Mouse (Mus musculus): ENCODE measurements around the gene Unc13c. TPM values are rescaled to one million over a fixed set of nuclear protein-coding genes. Genes with fewer than 3 reads are reported as not detected.

Unc13c gene
- polyA plus RNA-seq, 1 experiment from 2014 or later = 0.02 TPM

GRCm38 (mm10) chr9:73898516-73898915, 70.2 kb downstream of the Unc13c start:
- no peak overlapping the region for H3K4me3 ChIP-seq (ENCODE audit: low read depth, low read length)
- no peaks in the 10 kb centered on the region for H3K9me3 ChIP-seq (replicated peaks; ENCODE audit: control insufficient read depth, low read length)
- 50% methylated on average over 3 of the region's 3 CpGs for WGBS (ENCODE audit: insufficient replicate concordance)
- H3K27ac ChIP-seq (ENCODE audit: low read length) = no peak overlapping the region
- H3K27me3 ChIP-seq (ENCODE audit: control insufficient read depth, insufficient read depth, low read depth, low read length) = no peaks in the 10 kb centered on the region
- no peak overlapping the region for H3K9ac ChIP-seq (ENCODE audit: low read depth, low read length)
- no peak overlapping the region for H3K4me2 ChIP-seq (ENCODE audit: low read depth, low read length)
- H3K36me3 ChIP-seq (ENCODE audit: control insufficient read depth, insufficient read depth) = no peaks in the 10 kb centered on the region
- no peaks in the 10 kb centered on the region for H3K4me1 ChIP-seq (ENCODE audit: control insufficient read depth, low read depth, low read length)
- no peak for ATAC-seq (ENCODE audit: low read depth)

- Histone ChIP-seq H3K4me1 (ENCODE audit: control insufficient read depth, low read depth, low read length) (no peaks in the 10 kb centered on the region), H3K9me3 (replicated peaks; ENCODE audit: control insufficient read depth, low read length) (no peaks in the 10 kb centered on the region), H3K27me3 (ENCODE audit: control insufficient read depth, insufficient read depth, low read depth, low read length) (no peaks in the 10 kb centered on the region), H3K4me3 (ENCODE audit: low read depth, low read length) (no peak overlapping the region), H3K27ac (ENCODE audit: low read length) (no peak overlapping the region), H3K4me2 (ENCODE audit: low read depth, low read length) (no peak overlapping the region), H3K36me3 (ENCODE audit: control insufficient read depth, insufficient read depth) (no peaks in the 10 kb centered on the region), H3K9ac (ENCODE audit: low read depth, low read length) (no peak overlapping the region)
- no peak for ATAC-seq (ENCODE audit: low read depth)
- WGBS (ENCODE audit: insufficient replicate concordance) = 69% methylated on average over 3 of the region's 3 CpGs
Measured at GRCm38 (mm10) chr9:73896210-73896609, 72.6 kb downstream of the Unc13c start.

GRCm38 (mm10) chr9:73883587-73883986, 85.2 kb downstream of the Unc13c start:
- no peak overlapping the region for H3K4me2 ChIP-seq (ENCODE audit: low read depth, low read length)
- H3K9me3 ChIP-seq (replicated peaks; ENCODE audit: control insufficient read depth, low read length) = no peaks in the 10 kb centered on the region
- H3K9ac ChIP-seq (ENCODE audit: low read depth, low read length) = no peak overlapping the region
- no peak overlapping the region for H3K4me3 ChIP-seq (ENCODE audit: low read depth, low read length)
- WGBS (ENCODE audit: insufficient replicate concordance) = 22% methylated on average over 1 of the region's 1 CpGs
- no peaks in the 10 kb centered on the region for H3K4me1 ChIP-seq (ENCODE audit: control insufficient read depth, low read depth, low read length)
- no peaks in the 10 kb centered on the region for H3K36me3 ChIP-seq (ENCODE audit: control insufficient read depth, insufficient read depth)
- no peak overlapping the region for H3K27ac ChIP-seq (ENCODE audit: low read length)
- no peak for ATAC-seq (ENCODE audit: low read depth)
- H3K27me3 ChIP-seq (ENCODE audit: control insufficient read depth, insufficient read depth, low read depth, low read length) = no peaks in the 10 kb centered on the region

- Histone ChIP-seq H3K9me3 (replicated peaks; ENCODE audit: control insufficient read depth, low read length) (no peaks in the 10 kb centered on the region), H3K9ac (ENCODE audit: low read depth, low read length) (no peak overlapping the region), H3K27ac (ENCODE audit: low read length) (no peak overlapping the region), H3K4me2 (ENCODE audit: low read depth, low read length) (no peak overlapping the region), H3K27me3 (ENCODE audit: control insufficient read depth, insufficient read depth, low read depth, low read length) (no peaks in the 10 kb centered on the region), H3K4me1 (ENCODE audit: control insufficient read depth, low read depth, low read length) (no peaks in the 10 kb centered on the region), H3K4me3 (ENCODE audit: low read depth, low read length) (no peak overlapping the region), H3K36me3 (ENCODE audit: control insufficient read depth, insufficient read depth) (no peaks in the 10 kb centered on the region)
- WGBS (ENCODE audit: insufficient replicate concordance) = 30% methylated on average over 1 of the region's 1 CpGs
- no peak for ATAC-seq (ENCODE audit: low read depth)
Measured at GRCm38 (mm10) chr9:73883143-73883542, 85.6 kb downstream of the Unc13c start.

GRCm38 (mm10) chr9:73882393-73882919, 86.3 kb downstream of the Unc13c start:
- WGBS (ENCODE audit: insufficient replicate concordance) = 63% methylated on average over 5 of the region's 5 CpGs
- H3K27ac ChIP-seq (ENCODE audit: low read length) = no peak overlapping the region
- no peaks in the 10 kb centered on the region for H3K27me3 ChIP-seq (ENCODE audit: control insufficient read depth, insufficient read depth, low read depth, low read length)
- no peaks in the 10 kb centered on the region for H3K9me3 ChIP-seq (replicated peaks; ENCODE audit: control insufficient read depth, low read length)
- no peak overlapping the region for H3K9ac ChIP-seq (ENCODE audit: low read depth, low read length)
- H3K4me3 ChIP-seq (ENCODE audit: low read depth, low read length) = no peak overlapping the region
- H3K36me3 ChIP-seq (ENCODE audit: control insufficient read depth, insufficient read depth) = no peaks in the 10 kb centered on the region
- no peak overlapping the region for H3K4me2 ChIP-seq (ENCODE audit: low read depth, low read length)
- no peaks in the 10 kb centered on the region for H3K4me1 ChIP-seq (ENCODE audit: control insufficient read depth, low read depth, low read length)
- ATAC-seq (ENCODE audit: low read depth) = no peak

GRCm38 (mm10) chr9:73867410-73868067, 101.2 kb downstream of the Unc13c start:
- H3K27me3 ChIP-seq (ENCODE audit: control insufficient read depth, insufficient read depth, low read depth, low read length) = no peaks in the 10 kb centered on the region
- WGBS (ENCODE audit: insufficient replicate concordance) = 58% methylated on average over 2 of the region's 2 CpGs
- no peaks in the 10 kb centered on the region for H3K4me1 ChIP-seq (ENCODE audit: control insufficient read depth, low read depth, low read length)
- no peak overlapping the region for H3K9ac ChIP-seq (ENCODE audit: low read depth, low read length)
- no peak overlapping the region for H3K4me3 ChIP-seq (ENCODE audit: low read depth, low read length)
- H3K4me2 ChIP-seq (ENCODE audit: low read depth, low read length) = no peak overlapping the region
- no peak for ATAC-seq (ENCODE audit: low read depth)
- H3K27ac ChIP-seq (ENCODE audit: low read length) = no peak overlapping the region
- H3K9me3 ChIP-seq (replicated peaks; ENCODE audit: control insufficient read depth, low read length) = no peaks in the 10 kb centered on the region; the same call in 1 of the 2 replicates
- H3K36me3 ChIP-seq (ENCODE audit: control insufficient read depth, insufficient read depth) = no peaks in the 10 kb centered on the region

GRCm38 (mm10) chr9:73866666-73867065, 102.1 kb downstream of the Unc13c start:
- H3K36me3 ChIP-seq (ENCODE audit: control insufficient read depth, insufficient read depth) = no peaks in the 10 kb centered on the region
- 36% methylated on average over 2 of the region's 2 CpGs for WGBS (ENCODE audit: insufficient replicate concordance)
- no peaks in the 10 kb centered on the region for H3K27me3 ChIP-seq (ENCODE audit: control insufficient read depth, insufficient read depth, low read depth, low read length)

GRCm38 (mm10) chr9:73859469-73859868, 109.3 kb downstream of the Unc13c start:
- no peaks in the 10 kb centered on the region for H3K27me3 ChIP-seq (ENCODE audit: control insufficient read depth, insufficient read depth, low read depth, low read length)
- no peak overlapping the region for H3K4me3 ChIP-seq (ENCODE audit: low read depth, low read length)
- no peaks in the 10 kb centered on the region for H3K4me1 ChIP-seq (ENCODE audit: control insufficient read depth, low read depth, low read length)
- no peaks in the 10 kb centered on the region for H3K9me3 ChIP-seq (replicated peaks; ENCODE audit: control insufficient read depth, low read length)
- no peak for ATAC-seq (ENCODE audit: low read depth)
- 58% methylated on average over 3 of the region's 3 CpGs for WGBS (ENCODE audit: insufficient replicate concordance)
- H3K27ac ChIP-seq (ENCODE audit: low read length) = no peak overlapping the region
- H3K4me2 ChIP-seq (ENCODE audit: low read depth, low read length) = no peak overlapping the region
- H3K36me3 ChIP-seq (ENCODE audit: control insufficient read depth, insufficient read depth) = no peaks in the 10 kb centered on the region
- no peak overlapping the region for H3K9ac ChIP-seq (ENCODE audit: low read depth, low read length)

More at GRCm38 (mm10) chr9:73866666-73867065, 102.1 kb downstream of the Unc13c start:
- ATAC-seq (ENCODE audit: low read depth) = no peak
- no peak overlapping the region for H3K9ac ChIP-seq (ENCODE audit: low read depth, low read length)
- no peak overlapping the region for H3K27ac ChIP-seq (ENCODE audit: low read length)
- H3K9me3 ChIP-seq (replicated peaks; ENCODE audit: control insufficient read depth, low read length) = no peaks in the 10 kb centered on the region; the same call in 1 of the 2 replicates
- no peak overlapping the region for H3K4me3 ChIP-seq (ENCODE audit: low read depth, low read length)
- no peaks in the 10 kb centered on the region for H3K4me1 ChIP-seq (ENCODE audit: control insufficient read depth, low read depth, low read length)
- H3K4me2 ChIP-seq (ENCODE audit: low read depth, low read length) = no peak overlapping the region

- Histone ChIP-seq H3K36me3 (ENCODE audit: control insufficient read depth, insufficient read depth) (no peaks in the 10 kb centered on the region), H3K4me3 (ENCODE audit: low read depth, low read length) (no peak overlapping the region), H3K4me1 (ENCODE audit: control insufficient read depth, low read depth, low read length) (no peaks in the 10 kb centered on the region), H3K9ac (ENCODE audit: low read depth, low read length) (no peak overlapping the region), H3K27ac (ENCODE audit: low read length) (no peak overlapping the region), H3K27me3 (ENCODE audit: control insufficient read depth, insufficient read depth, low read depth, low read length) (no peaks in the 10 kb centered on the region), H3K9me3 (replicated peaks; ENCODE audit: control insufficient read depth, low read length) (no peaks in the 10 kb centered on the region), H3K4me2 (ENCODE audit: low read depth, low read length) (no peak overlapping the region)
- no peak for ATAC-seq (ENCODE audit: low read depth)
- 31% methylated on average over 3 of the region's 3 CpGs for WGBS (ENCODE audit: insufficient replicate concordance)
Measured at GRCm38 (mm10) chr9:73854281-73854680, 114.5 kb downstream of the Unc13c start.

Measured in liver, embryonic 16.5 days (tissue).